Mouse (Mus musculus): ENCODE measurements around the gene Strada. TPM values are rescaled to one million over a fixed set of nuclear protein-coding genes. Genes with fewer than 3 reads are reported as not detected.

Gene Strada
- polyA plus RNA-seq, 1 experiment from 2014 or later: 36.7 TPM

- DNase-seq (ENCODE audit: low spot score): no peak
- no peak overlapping the region for H3K4me3 ChIP-seq (ENCODE audit: low read depth, low read length)
- peaks cover 12% of the 10 kb centered on the region for H3K36me3 ChIP-seq (ENCODE audit: control insufficient read depth, insufficient read depth, low read length)
- H3K9me3 ChIP-seq (ENCODE audit: control insufficient read depth, low read length): no peaks in the 10 kb centered on the region
- H3K27ac ChIP-seq (replicated peaks; ENCODE audit: low read depth, low read length): no peak overlapping the region
- WGBS: 87% methylated on average over 7 of the region's 7 CpGs
- no peak overlapping the region for H3K4me2 ChIP-seq (ENCODE audit: low read depth, severe bottlenecking)
- H3K9ac ChIP-seq (ENCODE audit: low read length): no peak overlapping the region
- H3K27me3 ChIP-seq (ENCODE audit: control insufficient read depth, insufficient read depth, low read length): no peaks in the 10 kb centered on the region
- H3K4me1 ChIP-seq (ENCODE audit: control insufficient read depth, insufficient read depth, low read length): peaks cover 20% of the 10 kb centered on the region
- ATAC-seq (ENCODE audit: insufficient number of reproducible peaks, low FRiP score, low TSS enrichment, low read depth): no peak
Observed at GRCm38 (mm10) chr11:106157154-106157553, 44.8 kb downstream of the Strada start.

GRCm38 (mm10) chr11:106156257-106156656, 45.7 kb downstream of the Strada start:
- Histone ChIP-seq H3K27me3 (ENCODE audit: control insufficient read depth, insufficient read depth, low read length) (no peaks in the 10 kb centered on the region), H3K9me3 (ENCODE audit: control insufficient read depth, low read length) (no peaks in the 10 kb centered on the region), H3K27ac (replicated peaks; ENCODE audit: low read depth, low read length) (no peak overlapping the region), H3K36me3 (ENCODE audit: control insufficient read depth, insufficient read depth, low read length) (peaks cover 17% of the 10 kb centered on the region), H3K9ac (ENCODE audit: low read length) (no peak overlapping the region), H3K4me1 (ENCODE audit: control insufficient read depth, insufficient read depth, low read length) (peaks cover 17% of the 10 kb centered on the region), H3K4me3 (ENCODE audit: low read depth, low read length) (no peak overlapping the region), H3K4me2 (ENCODE audit: low read depth, severe bottlenecking) (no peak overlapping the region)
- ATAC-seq (ENCODE audit: insufficient number of reproducible peaks, low FRiP score, low TSS enrichment, low read depth) (no peak), DNase-seq (ENCODE audit: low spot score) (no peak)
- WGBS: 67% methylated on average over 1 of the region's 1 CpGs

GRCm38 (mm10) chr11:106155761-106156160, 46.2 kb downstream of the Strada start:
- WGBS: 62% methylated on average over 3 of the region's 3 CpGs
- ATAC-seq (ENCODE audit: insufficient number of reproducible peaks, low FRiP score, low TSS enrichment, low read depth) (no peak), DNase-seq (ENCODE audit: low spot score) (no peak)
- no peak overlapping the region for H3K9ac ChIP-seq (ENCODE audit: low read length)
- H3K4me3 ChIP-seq (ENCODE audit: low read depth, low read length): no peak overlapping the region
- H3K27ac ChIP-seq (replicated peaks; ENCODE audit: low read depth, low read length): no peak overlapping the region
- no peaks in the 10 kb centered on the region for H3K27me3 ChIP-seq (ENCODE audit: control insufficient read depth, insufficient read depth, low read length)
- peaks cover 12% of the 10 kb centered on the region for H3K4me1 ChIP-seq (ENCODE audit: control insufficient read depth, insufficient read depth, low read length)
- no peak overlapping the region for H3K4me2 ChIP-seq (ENCODE audit: low read depth, severe bottlenecking)
- H3K9me3 ChIP-seq (ENCODE audit: control insufficient read depth, low read length): no peaks in the 10 kb centered on the region
- H3K36me3 ChIP-seq (ENCODE audit: control insufficient read depth, insufficient read depth, low read length): peaks cover 19% of the 10 kb centered on the region

GRCm38 (mm10) chr11:106154770-106155169, 47.2 kb downstream of the Strada start:
- Histone ChIP-seq H3K27ac (replicated peaks; ENCODE audit: low read depth, low read length) (no peak overlapping the region), H3K4me1 (ENCODE audit: control insufficient read depth, insufficient read depth, low read length) (peaks cover 12% of the 10 kb centered on the region), H3K9ac (ENCODE audit: low read length) (no peak overlapping the region), H3K36me3 (ENCODE audit: control insufficient read depth, insufficient read depth, low read length) (peaks cover 22% of the 10 kb centered on the region), H3K4me3 (ENCODE audit: low read depth, low read length) (no peak overlapping the region), H3K9me3 (ENCODE audit: control insufficient read depth, low read length) (no peaks in the 10 kb centered on the region), H3K27me3 (ENCODE audit: control insufficient read depth, insufficient read depth, low read length) (no peaks in the 10 kb centered on the region), H3K4me2 (ENCODE audit: low read depth, severe bottlenecking) (no peak overlapping the region)
- WGBS: 82% methylated on average over 2 of the region's 2 CpGs
- DNase-seq (ENCODE audit: low spot score): no peak
- ATAC-seq (ENCODE audit: insufficient number of reproducible peaks, low FRiP score, low TSS enrichment, low read depth): no peak

GRCm38 (mm10) chr11:106154091-106154490, 47.9 kb downstream of the Strada start:
- ATAC-seq (ENCODE audit: insufficient number of reproducible peaks, low FRiP score, low TSS enrichment, low read depth) (no peak), DNase-seq (ENCODE audit: low spot score) (no peak)
- no peaks in the 10 kb centered on the region for H3K27me3 ChIP-seq (ENCODE audit: control insufficient read depth, insufficient read depth, low read length)
- H3K9ac ChIP-seq (ENCODE audit: low read length): no peak overlapping the region
- H3K27ac ChIP-seq (replicated peaks; ENCODE audit: low read depth, low read length): no peak overlapping the region
- no peak overlapping the region for H3K4me3 ChIP-seq (ENCODE audit: low read depth, low read length)
- H3K4me1 ChIP-seq (ENCODE audit: control insufficient read depth, insufficient read depth, low read length): peaks cover 12% of the 10 kb centered on the region
- 82% methylated on average over 5 of the region's 5 CpGs for WGBS
- H3K9me3 ChIP-seq (ENCODE audit: control insufficient read depth, low read length): no peaks in the 10 kb centered on the region
- H3K4me2 ChIP-seq (ENCODE audit: low read depth, severe bottlenecking): no peak overlapping the region
- H3K36me3 ChIP-seq (ENCODE audit: control insufficient read depth, insufficient read depth, low read length): peaks cover 22% of the 10 kb centered on the region

- H3K4me3 ChIP-seq (ENCODE audit: low read depth, low read length): no peak overlapping the region
- no peak overlapping the region for H3K27ac ChIP-seq (replicated peaks; ENCODE audit: low read depth, low read length)
- DNase-seq (ENCODE audit: low spot score) (no peak), ATAC-seq (ENCODE audit: insufficient number of reproducible peaks, low FRiP score, low TSS enrichment, low read depth) (no peak)
- no peak overlapping the region for H3K4me2 ChIP-seq (ENCODE audit: low read depth, severe bottlenecking)
- no peaks in the 10 kb centered on the region for H3K27me3 ChIP-seq (ENCODE audit: control insufficient read depth, insufficient read depth, low read length)
- H3K9ac ChIP-seq (ENCODE audit: low read length): no peak overlapping the region
- 81% methylated on average over 8 of the region's 8 CpGs for WGBS
- peaks cover 14% of the 10 kb centered on the region for H3K36me3 ChIP-seq (ENCODE audit: control insufficient read depth, insufficient read depth, low read length)
- H3K9me3 ChIP-seq (ENCODE audit: control insufficient read depth, low read length): no peaks in the 10 kb centered on the region
- no peaks in the 10 kb centered on the region for H3K4me1 ChIP-seq (ENCODE audit: control insufficient read depth, insufficient read depth, low read length)
Observed at GRCm38 (mm10) chr11:106152132-106152531, 49.8 kb downstream of the Strada start.

GRCm38 (mm10) chr11:106151219-106151618, 50.7 kb downstream of the Strada start:
- 88% methylated on average over 3 of the region's 3 CpGs for WGBS
- Histone ChIP-seq H3K27ac (replicated peaks; ENCODE audit: low read depth, low read length) (no peak overlapping the region), H3K4me3 (ENCODE audit: low read depth, low read length) (no peak overlapping the region), H3K4me2 (ENCODE audit: low read depth, severe bottlenecking) (no peak overlapping the region), H3K9me3 (ENCODE audit: control insufficient read depth, low read length) (no peaks in the 10 kb centered on the region), H3K27me3 (ENCODE audit: control insufficient read depth, insufficient read depth, low read length) (no peaks in the 10 kb centered on the region), H3K4me1 (ENCODE audit: control insufficient read depth, insufficient read depth, low read length) (no peaks in the 10 kb centered on the region), H3K36me3 (ENCODE audit: control insufficient read depth, insufficient read depth, low read length) (peaks cover 14% of the 10 kb centered on the region), H3K9ac (ENCODE audit: low read length) (no peak overlapping the region)
- DNase-seq (ENCODE audit: low spot score) (no peak), ATAC-seq (ENCODE audit: insufficient number of reproducible peaks, low FRiP score, low TSS enrichment, low read depth) (no peak)

- Histone ChIP-seq H3K4me1 (ENCODE audit: control insufficient read depth, insufficient read depth, low read length) (no peaks in the 10 kb centered on the region), H3K27ac (replicated peaks; ENCODE audit: low read depth, low read length) (no peak overlapping the region), H3K9me3 (ENCODE audit: control insufficient read depth, low read length) (no peaks in the 10 kb centered on the region), H3K36me3 (ENCODE audit: control insufficient read depth, insufficient read depth, low read length) (no peaks in the 10 kb centered on the region; the same call in 1 of the 2 replicates), H3K4me3 (ENCODE audit: low read depth, low read length) (no peak overlapping the region), H3K9ac (ENCODE audit: low read length) (no peak overlapping the region), H3K4me2 (ENCODE audit: low read depth, severe bottlenecking) (no peak overlapping the region), H3K27me3 (ENCODE audit: control insufficient read depth, insufficient read depth, low read length) (no peaks in the 10 kb centered on the region)
- no peak for DNase-seq (ENCODE audit: low spot score)
- ATAC-seq (ENCODE audit: insufficient number of reproducible peaks, low FRiP score, low TSS enrichment, low read depth): no peak
- 45% methylated on average over 8 of the region's 8 CpGs for WGBS
Observed at GRCm38 (mm10) chr11:106134580-106135528, 67.1 kb downstream of the Strada start.
